Mouse (Mus musculus) left cerebral cortex, postnatal 4 days (tissue): ENCODE data around the gene Ifitm7. TPM values are rescaled to one million over a fixed set of nuclear protein-coding genes. Genes with fewer than 3 reads are reported as not detected.
"Not testable (repeated sequence)": the region's sequence is repeated elsewhere in the genome, so short reads cannot be mapped to it uniquely, and the experiment has no call there.

Experiments used
- DNase-seq: peaks from one replicate; pipeline ENCODE4 v3.0.0-alpha.2; 2022
- intact Hi-C: fragments of 180-260 bp; cut with DNase I; formaldehyde crosslinking; loops from one replicate; pipeline ENCODE4 v1.15.1; 2025
- total RNA-seq, 2 experiments: library from RNA; stranded (reverse); gene quantifications; 2 replicates each; pipeline ENCODE4 v1.2.3; 2021

Ifitm7 gene
- total RNA-seq, 2 experiments from 2014 or later = 0.40 to 2.8 TPM

- no peak for DNase-seq
- intact Hi-C loops = no loop called here
Observed at GRCm38 (mm10) chr16:13983161-13983560, 3.5 kb downstream of the Ifitm7 start.

- intact Hi-C loops, DNase-seq: not testable (repeated sequence)
Observed at GRCm38 (mm10) chr16:13981726-13982125, 5.0 kb downstream of the Ifitm7 start.

GRCm38 (mm10) chr16:13977026-13977425, 9.7 kb downstream of the Ifitm7 start:
- intact Hi-C loops = not testable (repeated sequence)

GRCm38 (mm10) chr16:13976358-13976896, 10.3 kb downstream of the Ifitm7 start:
- DNase-seq, intact Hi-C loops: not testable (repeated sequence)

More at GRCm38 (mm10) chr16:13977026-13977425, 9.7 kb downstream of the Ifitm7 start:
- DNase-seq = not testable (repeated sequence)

- intact Hi-C loops = no loop called here
- DNase-seq = no peak
Observed at GRCm38 (mm10) chr16:13972051-13972450, 14.6 kb downstream of the Ifitm7 start.

- no peak for DNase-seq
- intact Hi-C loops = no loop called here
Observed at GRCm38 (mm10) chr16:13969096-13969495, 17.6 kb downstream of the Ifitm7 start.

- DNase-seq = no peak
- intact Hi-C loops = no loop called here
Observed at GRCm38 (mm10) chr16:13962053-13962452, 24.6 kb downstream of the Ifitm7 start.

- no peak for DNase-seq
- intact Hi-C loops = no loop called here
Observed at GRCm38 (mm10) chr16:13951245-13951644, 35.4 kb downstream of the Ifitm7 start.

GRCm38 (mm10) chr16:13946306-13946705, 40.4 kb downstream of the Ifitm7 start:
- intact Hi-C loops = no loop called here
- no peak for DNase-seq

- DNase-seq = no peak
- intact Hi-C loops = no loop called here
Observed at GRCm38 (mm10) chr16:13945153-13945552, 41.5 kb downstream of the Ifitm7 start.

GRCm38 (mm10) chr16:13944752-13945151, 41.9 kb downstream of the Ifitm7 start:
- DNase-seq = no peak
- intact Hi-C loops = no loop called here

GRCm38 (mm10) chr16:13944178-13944577, 42.5 kb downstream of the Ifitm7 start:
- no peak for DNase-seq
- intact Hi-C loops = no loop called here

GRCm38 (mm10) chr16:13940847-13941395, 45.8 kb downstream of the Ifitm7 start:
- intact Hi-C loops = no loop called here
- no peak for DNase-seq

- peak; percentile 81 for DNase-seq
- intact Hi-C loops = no loop called here
Observed at GRCm38 (mm10) chr16:13940139-13940846, 46.4 kb downstream of the Ifitm7 start.

Other genes starting within 250 kb of the Ifitm7 start
- 10 to 100 TPM; 52.6 to 56.6 TPM for gene Rrn3, start 206.2 kb downstream of the Ifitm7 start, total RNA-seq
- 100 to 1,000 TPM; 107 to 109 TPM for gene Ntan1, start 168.0 kb downstream of the Ifitm7 start, total RNA-seq
- gene Pdxdc1, start 83.8 kb downstream of the Ifitm7 start, total RNA-seq = 10 to 100 TPM; 79.0 to 79.2 TPM
- 10 to 100 TPM; 46.6 to 53.9 TPM for gene Mpv17l, start 83.7 kb downstream of the Ifitm7 start, total RNA-seq
- 100 to 1,000 TPM; 246 to 247 TPM for gene 2900011O08Rik, start 284 bp downstream of the Ifitm7 start, total RNA-seq
- 10 to 100 TPM; 13.4 to 15.8 TPM for gene Nde1, start 176.4 kb upstream of the Ifitm7 start, total RNA-seq
- 10 to 100 TPM; 43.2 to 45.8 TPM for gene Marf1, start 176.5 kb upstream of the Ifitm7 start, total RNA-seq